Mouse (Mus musculus) MEL (cell line): ENCODE data around the gene Clint1. TPM values are rescaled to one million over a fixed set of nuclear protein-coding genes. Genes with fewer than 3 reads are reported as not detected.

ENCODE experiments used
- DNase-seq: peaks from one replicate; pipeline ENCODE4 v3.0.0; 2011; ENCODE audit warnings: low read depth, low spot score
- H3K27ac ChIP-seq: 2 replicates; pipeline ENCODE4 v1.5.1; 2012; ENCODE audit warnings: low read depth, mild to moderate bottlenecking, control low read depth, low read length, moderate library complexity; ENCODE audit not compliant: control insufficient read depth
- H3K27me3 ChIP-seq, 2 experiments: fragments of 150-350 bp in 1 of 2; sonication (generic) in 1 of 2; 2 replicates each; pipeline ENCODE4 v1.6.1; 2012; ENCODE audit warnings: low read length in 2 of 2, mild to moderate bottlenecking in 2 of 2, improper control_type of control experiment in 1 of 2, moderate library complexity in 1 of 2; ENCODE audit not compliant: insufficient read depth in 2 of 2, control insufficient read depth in 1 of 2
- H3K36me3 ChIP-seq, 2 experiments: 2 replicates each; pipeline ENCODE4 v1.6.1; 2012 to 2014; ENCODE audit warnings: low read length in 2 of 2, improper control_type of control experiment in 1 of 2, inconsistent platforms in 1 of 2, mild to moderate bottlenecking in 1 of 2; ENCODE audit not compliant: insufficient read depth in 2 of 2, control insufficient read depth in 1 of 2
- H3K4me1 ChIP-seq, 2 experiments: fragments of 150-350 bp in 1 of 2; sonication (generic) in 1 of 2; 2 replicates each; pipeline ENCODE4 v1.6.1; 2012; ENCODE audit warnings: low read length in 2 of 2, improper control_type of control experiment in 1 of 2, mild to moderate bottlenecking in 1 of 2; ENCODE audit not compliant: insufficient read depth in 2 of 2, control insufficient read depth in 1 of 2
- H3K4me3 ChIP-seq, 2 experiments: fragments of 150-350 bp in 1 of 2; sonication (generic) in 1 of 2; 2 replicates each; pipeline ENCODE4 v1.5.1; 2012; ENCODE audit warnings: low read depth in 2 of 2, low read length in 2 of 2, mild to moderate bottlenecking in 2 of 2, moderate library complexity in 2 of 2, control low read depth in 1 of 2, improper control_type of control experiment in 1 of 2; ENCODE audit not compliant: control insufficient read depth in 1 of 2, insufficient read depth in 1 of 2
- H3K79me2 ChIP-seq: 2 replicates; pipeline ENCODE4 v1.6.1; 2012; ENCODE audit warnings: mild to moderate bottlenecking, low read length, moderate library complexity; ENCODE audit not compliant: control insufficient read depth, poor library complexity, insufficient read depth
- H3K9ac ChIP-seq: 2 replicates; pipeline ENCODE4 v1.6.1; 2012; ENCODE audit warnings: low read depth, mild to moderate bottlenecking, control low read depth, low read length, moderate library complexity; ENCODE audit not compliant: control insufficient read depth, poor library complexity, severe bottlenecking
- H3K9me3 ChIP-seq: fragments of 150-350 bp; sonication (generic); replicated peaks from 2 replicates; pipeline ENCODE4 v1.6.1; 2012; ENCODE audit warnings: mild to moderate bottlenecking, low read length, improper control_type of control experiment, moderate library complexity; ENCODE audit not compliant: insufficient read depth
- CHD1 ChIP-seq: IDR thresholded peaks from 2 replicates; pipeline ENCODE4 v1.6.1; 2012; ENCODE audit warnings: low read depth, mild to moderate bottlenecking, inconsistent platforms, low read length, improper control_type of control experiment
- CHD2 ChIP-seq: IDR thresholded peaks from 2 replicates; pipeline ENCODE4 v1.6.1; 2011; ENCODE audit warnings: low read length, improper control_type of control experiment
- E2F4 ChIP-seq: IDR thresholded peaks from 2 replicates; pipeline ENCODE4 v1.6.1; 2011; ENCODE audit warnings: low read depth, low read length, improper control_type of control experiment, borderline replicate concordance
- ELF1 ChIP-seq: IDR thresholded peaks from 2 replicates; pipeline ENCODE4 v1.6.1; 2014; ENCODE audit warnings: low read depth, mild to moderate bottlenecking, inconsistent platforms, low read length, improper control_type of control experiment, moderate library complexity
- ETS1 ChIP-seq: IDR thresholded peaks from 2 replicates; pipeline ENCODE4 v1.6.1; 2012; ENCODE audit warnings: low read depth, mild to moderate bottlenecking, inconsistent platforms, low read length, improper control_type of control experiment, moderate library complexity
- GABPA ChIP-seq: IDR thresholded peaks from 2 replicates; pipeline ENCODE4 v1.6.1; 2012; ENCODE audit warnings: low read depth, mild to moderate bottlenecking, inconsistent platforms, low read length, improper control_type of control experiment, moderate library complexity
- JUND ChIP-seq: IDR thresholded peaks from 2 replicates; pipeline ENCODE4 v1.6.1; 2011; ENCODE audit warnings: low read depth, mild to moderate bottlenecking, improper control_type of control experiment, low read length
- MAFK ChIP-seq: IDR thresholded peaks from 2 replicates; pipeline ENCODE4 v1.6.1; 2011; ENCODE audit warnings: low read depth, mild to moderate bottlenecking, low read length, improper control_type of control experiment, borderline replicate concordance
- MAX ChIP-seq: IDR thresholded peaks from 2 replicates; pipeline ENCODE4 v1.6.1; 2011; ENCODE audit warnings: low read length, improper control_type of control experiment
- MAZ ChIP-seq: IDR thresholded peaks from 2 replicates; pipeline ENCODE4 v1.6.1; 2012; ENCODE audit warnings: low read depth, mild to moderate bottlenecking, inconsistent platforms, low read length, improper control_type of control experiment
- MYB ChIP-seq: IDR thresholded peaks from 2 replicates; pipeline ENCODE4 v1.6.1; 2011; ENCODE audit warnings: mild to moderate bottlenecking, low read depth, low read length, improper control_type of control experiment
- MYC ChIP-seq: IDR thresholded peaks from 2 replicates; pipeline ENCODE4 v1.6.1; 2011; ENCODE audit warnings: low read depth, mild to moderate bottlenecking, low read length, improper control_type of control experiment, moderate library complexity
- NELFE ChIP-seq: IDR thresholded peaks from 2 replicates; pipeline ENCODE4 v1.6.1; 2011; ENCODE audit warnings: low read depth, low read length, improper control_type of control experiment
- POLR2A ChIP-seq, 2 experiments: IDR thresholded peaks; 2 replicates each; pipeline ENCODE4 v1.6.1; 2011 to 2012; ENCODE audit warnings: low read length in 2 of 2, mild to moderate bottlenecking in 2 of 2, control low read depth in 1 of 2, improper control_type of control experiment in 1 of 2, low read depth in 1 of 2, moderate library complexity in 1 of 2; ENCODE audit not compliant: control insufficient read depth in 1 of 2, insufficient read depth in 1 of 2, poor library complexity in 1 of 2
- POLR2AphosphoS5 ChIP-seq: IDR thresholded peaks from 2 replicates; pipeline ENCODE4 v1.6.1; 2012; ENCODE audit warnings: low read depth, borderline replicate concordance, mild to moderate bottlenecking, inconsistent platforms, low read length, moderate library complexity, mixed read lengths
- RAD21 ChIP-seq: IDR thresholded peaks from 2 replicates; pipeline ENCODE4 v1.6.1; 2011; ENCODE audit warnings: mild to moderate bottlenecking, low read depth, low read length, improper control_type of control experiment
- RCOR1 ChIP-seq: IDR thresholded peaks from 2 replicates; pipeline ENCODE4 v1.6.1; 2012; ENCODE audit warnings: low read depth, mild to moderate bottlenecking, inconsistent platforms, low read length, improper control_type of control experiment
- SIN3A ChIP-seq: IDR thresholded peaks from 2 replicates; pipeline ENCODE4 v1.6.1; 2012; ENCODE audit warnings: low read length, improper control_type of control experiment, inconsistent platforms
- TBP ChIP-seq: IDR thresholded peaks from 2 replicates; pipeline ENCODE4 v1.8.0; 2011; ENCODE audit warnings: low read depth, low read length, improper control_type of control experiment
- UBTF ChIP-seq: IDR thresholded peaks from 2 replicates; pipeline ENCODE4 v1.6.1; 2012; ENCODE audit warnings: low read depth, mild to moderate bottlenecking, inconsistent platforms, low read length, improper control_type of control experiment, moderate library complexity, borderline replicate concordance; ENCODE audit not compliant: insufficient read depth
- USF1 ChIP-seq: IDR thresholded peaks from 2 replicates; pipeline ENCODE4 v1.6.1; 2014; ENCODE audit warnings: low read depth, mild to moderate bottlenecking, inconsistent platforms, low read length, improper control_type of control experiment, moderate library complexity
- USF2 ChIP-seq, 2 experiments: IDR thresholded peaks; 2 replicates each; pipeline ENCODE4 v1.6.1; 2011 to 2012; ENCODE audit warnings: improper control_type of control experiment in 2 of 2, low read length in 2 of 2, borderline replicate concordance in 1 of 2, inconsistent platforms in 1 of 2, low read depth in 1 of 2, mild to moderate bottlenecking in 1 of 2; ENCODE audit not compliant: insufficient read depth in 1 of 2
- ZKSCAN1 ChIP-seq: IDR thresholded peaks from 2 replicates; pipeline ENCODE4 v1.6.1; 2012; ENCODE audit warnings: low read depth, mild to moderate bottlenecking, inconsistent platforms, low read length, improper control_type of control experiment, moderate library complexity
- ZMIZ1 ChIP-seq: IDR thresholded peaks from 2 replicates; pipeline ENCODE4 v1.6.1; 2012; ENCODE audit warnings: low read depth, mild to moderate bottlenecking, inconsistent platforms, low read length, improper control_type of control experiment, moderate library complexity
- ZNF384 ChIP-seq: IDR thresholded peaks from 2 replicates; pipeline ENCODE4 v1.6.1; 2012; ENCODE audit warnings: low read depth, mild to moderate bottlenecking, inconsistent platforms, low read length, improper control_type of control experiment
- polyA plus RNA-seq, 2 experiments: library from polyadenylated mRNA; stranded (reverse) in 1 of 2; unstranded in 1 of 2; fragments of >175 nt in 1 of 2; fragments of >200 nt in 1 of 2; gene quantifications; 2 replicates each; pipeline versions ENCODE4 v1.2.1 to v1.2.4; 2012; ENCODE audit warnings: low replicate concordance in 2 of 2, low read depth in 1 of 2; ENCODE audit not compliant: insufficient read length in 2 of 2, insufficient read depth in 1 of 2, missing spikeins in 1 of 2
- total RNA-seq: library from RNA; depleted of rRNA; stranded (reverse); fragments of 300-350 nt; gene quantifications from 2 replicates; pipeline ENCODE4 v1.2.3, GENCODE M21; 2012

Gene Clint1
- total and polyA plus RNA-seq, 3 experiments = 58.5 to 184 (median 102) TPM

- H3K36me3 ChIP-seq = peaks cover 0 to 63% of the 10 kb centered on the region in 2 experiments; a peak in 2 of 4 replicates
- H3K4me1 ChIP-seq = no peaks in the 10 kb centered on the region
- H3K4me3 ChIP-seq = no peak overlapping the region
- no peak overlapping the region for H3K9ac ChIP-seq
- H3K79me2 ChIP-seq = no peaks in the 10 kb centered on the region; the same call in 1 of the 2 replicates
- H3K27ac ChIP-seq = no peak overlapping the region
- H3K9me3 ChIP-seq = no peaks in the 10 kb centered on the region
- no peaks in the 10 kb centered on the region for H3K27me3 ChIP-seq
- no peak for TF ChIP-seq SIN3A
- no peak for TF ChIP-seq ZMIZ1
- no peak for TF ChIP-seq E2F4
- TF ChIP-seq USF2 (IDR thresholded peaks at IDR 0.05; ENCODE audit: borderline replicate concordance in 1 of 2, insufficient read depth in 1 of 2, low read depth in 1 of 2, low read length in 2 of 2) = no peak
- TF ChIP-seq ELF1 = no peak
- no peak for TF ChIP-seq UBTF
- no peak for TF ChIP-seq MYC
- TF ChIP-seq MAZ = no peak
- TF ChIP-seq POLR2AphosphoS5 = no peak
- no peak for TF ChIP-seq CHD2
- DNase-seq = no peak
Observed at GRCm38 (mm10) chr11:45897392-45897791, 45.5 kb downstream of the Clint1 start.

GRCm38 (mm10) chr11:45900233-45901015, 48.6 kb downstream of the Clint1 start:
- TF ChIP-seq MAFK (no peak), MYC (no peak), CHD2 (no peak), USF2 (IDR thresholded peaks at IDR 0.05; ENCODE audit: borderline replicate concordance in 1 of 2, insufficient read depth in 1 of 2, low read depth in 1 of 2, low read length in 2 of 2) (no peak), GABPA (no peak), CHD1 (no peak), ETS1 (no peak), POLR2A (IDR thresholded peaks at IDR 0.05; ENCODE audit: control insufficient read depth in 1 of 2, insufficient read depth in 1 of 2, low read depth in 1 of 2, low read length in 2 of 2, poor library complexity in 1 of 2) (no peak), RCOR1 (no peak), MYB (no peak), NELFE (no peak), TBP (no peak), ZMIZ1 (no peak), JUND (no peak), RAD21 (no peak), USF1 (no peak), MAX (no peak), ZNF384 (no peak), ZKSCAN1 (no peak)
- Histone ChIP-seq H3K36me3 (peaks cover 0 to 46% of the 10 kb centered on the region in 2 experiments; a peak in 2 of 4 replicates), H3K4me3 (no peak overlapping the region), H3K4me1 (no peaks in the 10 kb centered on the region), H3K79me2 (no peaks in the 10 kb centered on the region), H3K9me3 (no peaks in the 10 kb centered on the region), H3K27ac (no peak overlapping the region), H3K9ac (no peak overlapping the region), H3K27me3 (no peaks in the 10 kb centered on the region)
- DNase-seq = no peak
